Mouse (Mus musculus) cerebellum, adult 2 months (tissue): ENCODE data around the gene Clec10a. TPM values are rescaled to one million over a fixed set of nuclear protein-coding genes. Genes with fewer than 3 reads are reported as not detected.
A peak's percentile ranks its signal among the peaks of the same experiment; 100 is the strongest.

ENCODE experiments used
- DNase-seq, 2 experiments: peaks; one replicate each; pipeline ENCODE4 v3.0.0; 2021
- H3K27ac ChIP-seq: fragments of 200-500 bp; 2 replicates; pipeline ENCODE4 v1.5.1; 2012; ENCODE audit warnings: low read length, control low read depth, inconsistent platforms; ENCODE audit not compliant: insufficient read depth
- H3K27me3 ChIP-seq: fragments of 200-500 bp; 2 replicates; pipeline ENCODE4 v1.6.1; 2012; ENCODE audit warnings: inconsistent platforms, mild to moderate bottlenecking, low read length, moderate library complexity; ENCODE audit not compliant: control insufficient read depth, insufficient read depth
- H3K4me1 ChIP-seq: fragments of 200-500 bp; 2 replicates; pipeline ENCODE4 v1.6.1; 2011; ENCODE audit warnings: low read length; ENCODE audit not compliant: control insufficient read depth, insufficient read depth
- H3K4me3 ChIP-seq: fragments of 200-500 bp; replicated peaks from 2 replicates; pipeline ENCODE3; 2011; ENCODE audit warnings: mild to moderate bottlenecking, low read depth, low read length, control low read depth; ENCODE audit not compliant: insufficient read depth
- CTCF ChIP-seq: fragments of 200-500 bp; IDR thresholded peaks from 2 replicates; pipeline ENCODE4 v1.5.1; 2011; ENCODE audit warnings: low read depth, mild to moderate bottlenecking, control low read depth, low read length, moderate library complexity, borderline replicate concordance; ENCODE audit not compliant: insufficient read depth
- POLR2A ChIP-seq: fragments of 200-500 bp; IDR thresholded peaks from 2 replicates; pipeline ENCODE4 v1.6.1; 2011; ENCODE audit warnings: low read length, control low read depth, borderline replicate concordance; ENCODE audit not compliant: insufficient read depth
- WGBS: fragments of 180-500 bp; shearing (Covaris S2); methylation state at CpG from one replicate; pipeline ENCODE4 v1.1.7; 2018; 5-methylcytosine and 5-hydroxymethylcytosine counted together
- polyA plus RNA-seq: library from polyadenylated mRNA; depleted of rRNA; stranded (reverse); fragments of >200 nt; gene quantifications from 2 replicates; pipeline ENCODE4 v1.2.3, GENCODE M21; 2012; rRNA removed

Gene Clec10a
- polyA plus RNA-seq, 1 experiment, result 1.2 TPM

DNA sequence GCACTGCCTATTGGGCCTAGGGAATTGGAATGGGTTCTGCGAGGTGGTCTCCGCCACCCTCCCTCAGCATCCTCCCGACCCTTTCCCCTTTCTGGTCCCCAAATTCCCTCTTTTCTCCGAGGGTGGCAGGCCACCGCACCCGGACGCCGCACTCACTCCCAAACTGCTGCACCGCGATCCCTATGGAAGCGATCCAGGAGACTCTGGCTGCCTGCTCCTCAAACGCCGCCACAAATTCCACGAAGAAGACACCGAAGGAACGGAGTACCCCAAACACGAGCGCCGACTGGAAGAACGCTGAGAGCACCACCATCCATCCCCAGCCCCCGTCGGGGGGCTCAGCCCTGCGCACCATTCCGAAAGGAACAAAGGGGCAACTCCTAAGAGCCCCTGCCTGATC, 64.3 kb downstream of the Clec10a start:
- Histone ChIP-seq H3K4me3 (peak overlapping the region; percentile 82), H3K27ac (peak overlapping the region; percentile 88), H3K4me1 (peaks cover 10% of the 10 kb centered on the region), H3K27me3 (no peaks in the 10 kb centered on the region)
- WGBS, result 1% methylated on average over 24 of the region's 24 CpGs
- no peak for TF ChIP-seq CTCF
- TF ChIP-seq POLR2A, result no peak
- DNase-seq, result peak; percentile 70 to 75

Other genes starting within 250 kb of the Clec10a start
- 78.9 and 87.5 TPM in 2 replicates for gene Gps2, start 242.3 kb upstream of the Clec10a start, polyA plus RNA-seq
- gene Eif5a, start 234.2 kb upstream of the Clec10a start, polyA plus RNA-seq, result 514 and 533 TPM in 2 replicates
- 16.5 and 16.8 TPM in 2 replicates for gene Ybx2, start 220.4 kb upstream of the Clec10a start, polyA plus RNA-seq
- gene Slc2a4, start 208.0 kb upstream of the Clec10a start, polyA plus RNA-seq, result 5.9 and 7.2 TPM in 2 replicates
- 0.33 TPM in 1 of 2 replicates, not detected in the other for gene Cldn7, start 191.4 kb upstream of the Clec10a start, polyA plus RNA-seq
- 93.9 and 108 TPM in 2 replicates for gene Ctdnep1, start 175.0 kb upstream of the Clec10a start, polyA plus RNA-seq
- gene Elp5, start 173.7 kb upstream of the Clec10a start, polyA plus RNA-seq, result 106 and 109 TPM in 2 replicates
- 344 and 366 TPM in 2 replicates for gene Gabarap, start 165.1 kb upstream of the Clec10a start, polyA plus RNA-seq
- gene Phf23, start 160.4 kb upstream of the Clec10a start, polyA plus RNA-seq, result 41.8 and 44.4 TPM in 2 replicates
- gene Dvl2, start 155.6 kb upstream of the Clec10a start, polyA plus RNA-seq, result 27.2 and 28.9 TPM in 2 replicates
- gene Acadvl, start 140.8 kb upstream of the Clec10a start, polyA plus RNA-seq, result 104 and 112 TPM in 2 replicates
- gene Dlg4, start 139.3 kb upstream of the Clec10a start, polyA plus RNA-seq, result 352 and 374 TPM in 2 replicates
- gene Asgr1, start 102.1 kb upstream of the Clec10a start, polyA plus RNA-seq, result 13.8 and 17.1 TPM in 2 replicates
- gene Asgr2, start 63.6 kb upstream of the Clec10a start, polyA plus RNA-seq, result 0.11 and 0.17 TPM in 2 replicates
- 2.4 and 2.5 TPM in 2 replicates for gene Mgl2, start 25.9 kb upstream of the Clec10a start, polyA plus RNA-seq
- 209 and 244 TPM in 2 replicates for gene Slc16a11, start 56.6 kb downstream of the Clec10a start, polyA plus RNA-seq
- 8.8 and 11.3 TPM in 2 replicates for gene Slc16a13, start 64.9 kb downstream of the Clec10a start, polyA plus RNA-seq
- 1.1 and 1.4 TPM in 2 replicates for gene Bcl6b, start 73.6 kb downstream of the Clec10a start, polyA plus RNA-seq
- 94.0 and 96.5 TPM in 2 replicates for gene 0610010K14Rik, start 81.7 kb downstream of the Clec10a start, polyA plus RNA-seq
- gene Gm21988, start 83.6 kb downstream of the Clec10a start, polyA plus RNA-seq, result 9.7 and 10.3 TPM in 2 replicates
- 359 TPM in 2 replicates for gene Rnasek, start 83.6 kb downstream of the Clec10a start, polyA plus RNA-seq
- gene Alox12, start 99.2 kb downstream of the Clec10a start, polyA plus RNA-seq, result 1.1 and 1.2 TPM in 2 replicates
- not detected in 2 replicates for gene Alox12e, start 166.4 kb downstream of the Clec10a start, polyA plus RNA-seq
- 0.05 TPM in 1 of 2 replicates, not detected in the other for gene Alox15, start 195.8 kb downstream of the Clec10a start, polyA plus RNA-seq